Mouse (Mus musculus) gastrocnemius, postnatal 4 days (tissue): ENCODE results near the gene Gm49380. TPM values are rescaled to one million over a fixed set of nuclear protein-coding genes. Genes with fewer than 3 reads are reported as not detected.
A peak's percentile ranks its signal among the peaks of the same experiment; 100 is the strongest.

Source experiments
- DNase-seq, 2 experiments: peaks; one replicate each; pipeline ENCODE4 v3.0.0; 2021 to 2022; ENCODE audit warnings: low spot score in 2 of 2, mixed read lengths in 2 of 2
- long read RNA-seq, 2 experiments: library from polyadenylated mRNA; stranded (forward); transcript quantifications; one replicate each; pipeline ENCODE4 v2.0.0; 2021
- total RNA-seq, 2 experiments: library from RNA; stranded (reverse); gene quantifications; 2 replicates each; pipeline ENCODE4 v1.2.3; 2021

The Gm49380 gene
- total RNA-seq = under 1 TPM in 1 of 2 experiments, not detected in 1; 0.10 TPM
- long read RNA-seq, experiment 1, partial matches to known transcripts = 0 of 3 reads
- long read RNA-seq, experiment 1, other reads (novel, unspliced or antisense) = 3 of 3 reads
- long read RNA-seq, experiment 2, partial matches to known transcripts = 0 of 5 reads
- long read RNA-seq, experiment 2, other reads (novel, unspliced or antisense) = 5 of 5 reads

- DNase-seq = peak; percentile 89 to 96
Measured at GRCm38 (mm10) chr9:44113105-44113789, at the start of gene Gm49380, which contains the start of gene Rnf26. Gm49380 (minus strand) TSS chr9:44113500. Rnf26 (minus strand) TSS chr9:44113517.

DNA sequence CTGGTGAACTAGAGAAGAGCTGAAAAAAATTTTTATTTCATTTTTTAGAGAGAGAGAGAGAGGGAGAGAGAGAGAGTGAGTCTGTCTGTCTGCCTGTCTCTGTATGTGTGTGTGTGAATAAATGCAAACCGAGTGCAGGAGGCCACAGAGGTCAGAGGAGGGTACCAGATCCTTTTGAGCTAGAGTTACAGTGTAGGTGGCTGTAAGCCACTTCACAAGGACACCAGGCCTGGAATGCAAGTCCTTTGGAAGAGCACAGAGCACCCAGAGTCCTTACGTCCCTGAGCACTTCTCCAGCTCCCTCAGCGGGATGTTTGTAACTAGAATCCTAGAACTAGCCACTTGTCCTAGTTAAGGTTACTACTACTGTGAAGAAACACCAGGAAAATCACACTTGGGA is 46.6 kb upstream of the Gm49380 start:
- DNase-seq = no peak

DNA sequence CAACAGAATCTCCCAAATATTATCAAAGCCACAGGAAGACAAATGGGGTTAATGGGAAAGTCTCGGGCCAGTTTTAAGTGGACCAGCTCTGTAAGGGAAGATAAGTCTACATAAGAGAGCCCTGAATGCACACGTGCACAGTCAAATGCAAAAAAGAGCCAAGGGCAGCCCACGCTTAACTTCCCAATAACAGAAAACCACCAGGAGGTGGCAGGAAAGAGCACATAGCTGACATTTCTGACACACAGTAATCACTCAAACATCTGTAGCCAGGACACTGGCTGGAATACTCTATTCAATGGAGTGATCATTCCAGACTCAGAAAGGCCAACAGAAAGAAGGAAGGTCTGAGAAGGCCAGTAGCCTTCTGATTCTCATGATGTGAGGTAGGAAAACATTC is 34.0 kb upstream of the Gm49380 start:
- peak in 1 of 2 experiments; percentile 24 for DNase-seq

DNA sequence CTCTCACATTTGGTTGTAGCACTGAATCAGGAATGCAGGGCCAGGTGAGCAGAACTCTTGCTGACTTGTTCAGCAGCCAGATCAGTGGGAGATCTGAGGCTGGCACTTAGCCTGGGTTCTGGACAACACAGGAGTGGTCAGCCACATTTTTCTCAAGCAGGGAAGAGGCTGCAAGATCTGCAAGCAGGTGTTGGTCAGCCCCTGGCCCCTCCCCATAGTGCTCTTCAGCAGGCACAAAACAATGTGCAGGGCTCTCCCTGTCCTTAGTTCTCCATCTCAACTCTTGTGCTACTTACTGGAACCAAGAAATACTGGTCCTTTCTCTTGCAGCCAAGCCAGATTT is 31.4 kb upstream of the Gm49380 start:
- DNase-seq = no peak

DNA sequence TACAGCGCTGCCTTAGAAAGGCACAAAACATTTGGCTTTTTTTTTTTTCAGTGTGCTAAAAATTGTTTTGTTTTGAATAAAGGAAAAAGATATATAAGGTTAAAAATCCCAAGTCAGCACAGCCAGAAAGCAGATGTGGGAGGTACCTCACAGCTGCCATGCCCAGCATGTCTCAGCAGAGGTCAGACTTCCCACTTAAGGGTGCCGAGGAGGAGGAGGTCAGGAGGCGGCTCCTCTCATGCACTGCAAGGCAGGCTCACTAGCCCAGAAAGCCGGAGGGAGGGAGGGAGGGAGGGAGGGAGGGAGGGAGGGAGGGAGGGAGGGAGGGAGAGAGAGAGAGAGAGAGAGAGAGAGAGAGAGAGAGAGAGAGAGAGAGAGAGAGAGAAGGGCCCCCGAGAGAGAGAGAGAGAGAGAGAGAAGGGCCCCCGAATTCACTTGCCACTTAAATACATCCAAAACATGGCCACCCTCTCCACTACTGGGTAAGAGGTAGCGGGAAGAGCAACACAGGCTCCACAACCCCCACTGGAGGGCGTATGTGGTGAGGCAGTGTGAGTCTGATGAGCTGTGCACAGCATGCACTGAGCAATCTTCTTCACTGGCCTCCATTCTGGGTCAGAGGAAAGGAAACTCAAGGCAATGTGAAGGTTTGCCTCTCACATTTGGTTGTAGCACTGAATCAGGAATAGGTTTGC is 30.9 kb upstream of the Gm49380 start:
- peak in 1 of 2 experiments; percentile 21 for DNase-seq

DNA sequence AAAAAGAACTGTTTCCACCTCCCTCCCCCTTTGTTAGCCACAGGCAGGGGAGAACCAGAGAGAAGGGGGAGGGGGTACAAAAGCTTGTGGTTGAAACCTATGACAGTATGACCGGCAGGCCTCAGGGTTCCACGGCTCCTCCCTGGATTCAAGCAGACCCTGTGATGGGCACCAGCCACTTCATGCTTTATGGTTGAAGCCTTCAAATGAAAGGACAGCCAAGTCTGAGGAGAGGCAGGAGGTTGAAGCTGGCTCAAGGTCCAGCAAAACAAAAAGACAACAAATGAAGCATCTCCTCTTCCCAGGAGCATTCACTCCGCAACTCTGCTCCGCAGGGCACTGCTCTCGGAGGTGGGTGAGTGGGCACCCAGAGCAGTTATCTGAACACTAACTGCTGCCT is 30.1 kb upstream of the Gm49380 start:
- no peak for DNase-seq

DNA sequence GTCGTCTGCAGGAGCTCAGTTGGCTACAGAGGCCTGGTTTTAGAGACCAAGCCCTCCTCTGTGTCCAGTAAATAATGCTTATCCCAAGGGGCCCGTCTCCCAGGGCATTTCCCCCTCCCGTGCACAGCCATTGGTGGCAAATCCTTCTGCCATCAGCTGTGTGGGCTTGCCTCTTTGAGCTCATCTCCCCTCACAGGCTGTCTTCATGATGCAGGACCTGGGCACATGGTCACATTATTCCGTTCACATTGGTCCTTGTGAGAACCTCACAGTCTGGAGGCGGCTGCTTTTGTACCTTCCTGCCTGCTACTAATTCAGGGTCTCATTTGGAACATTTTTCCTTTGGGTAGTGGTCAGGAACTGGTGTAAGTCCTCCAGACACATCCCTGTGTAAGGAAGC is 28.7 kb upstream of the Gm49380 start:
- DNase-seq = no peak

DNA sequence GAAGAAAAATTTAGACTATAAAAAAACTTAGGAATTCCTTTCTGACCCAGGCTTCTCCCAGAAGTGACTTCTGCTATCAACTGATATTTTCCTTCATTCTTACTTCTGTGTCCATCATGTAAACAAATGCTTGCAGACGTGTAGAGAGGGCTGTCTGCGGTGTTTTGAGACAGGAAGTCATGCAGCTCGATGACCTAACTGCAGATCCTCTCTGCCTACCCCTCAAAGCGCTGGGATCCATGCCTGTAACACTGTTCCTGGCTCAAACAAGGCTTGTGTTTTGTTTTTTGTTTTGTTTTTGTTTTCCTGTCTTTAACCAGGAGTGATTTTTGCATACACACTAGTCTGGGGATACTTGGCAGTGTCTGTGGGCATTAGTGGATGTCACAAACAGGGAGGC is 24.5 kb upstream of the Gm49380 start:
- DNase-seq = no peak

- DNase-seq = peak in 1 of 2 experiments; percentile 14
Measured at GRCm38 (mm10) chr9:44135731-44136411, 22.6 kb upstream of the Gm49380 start.

DNA sequence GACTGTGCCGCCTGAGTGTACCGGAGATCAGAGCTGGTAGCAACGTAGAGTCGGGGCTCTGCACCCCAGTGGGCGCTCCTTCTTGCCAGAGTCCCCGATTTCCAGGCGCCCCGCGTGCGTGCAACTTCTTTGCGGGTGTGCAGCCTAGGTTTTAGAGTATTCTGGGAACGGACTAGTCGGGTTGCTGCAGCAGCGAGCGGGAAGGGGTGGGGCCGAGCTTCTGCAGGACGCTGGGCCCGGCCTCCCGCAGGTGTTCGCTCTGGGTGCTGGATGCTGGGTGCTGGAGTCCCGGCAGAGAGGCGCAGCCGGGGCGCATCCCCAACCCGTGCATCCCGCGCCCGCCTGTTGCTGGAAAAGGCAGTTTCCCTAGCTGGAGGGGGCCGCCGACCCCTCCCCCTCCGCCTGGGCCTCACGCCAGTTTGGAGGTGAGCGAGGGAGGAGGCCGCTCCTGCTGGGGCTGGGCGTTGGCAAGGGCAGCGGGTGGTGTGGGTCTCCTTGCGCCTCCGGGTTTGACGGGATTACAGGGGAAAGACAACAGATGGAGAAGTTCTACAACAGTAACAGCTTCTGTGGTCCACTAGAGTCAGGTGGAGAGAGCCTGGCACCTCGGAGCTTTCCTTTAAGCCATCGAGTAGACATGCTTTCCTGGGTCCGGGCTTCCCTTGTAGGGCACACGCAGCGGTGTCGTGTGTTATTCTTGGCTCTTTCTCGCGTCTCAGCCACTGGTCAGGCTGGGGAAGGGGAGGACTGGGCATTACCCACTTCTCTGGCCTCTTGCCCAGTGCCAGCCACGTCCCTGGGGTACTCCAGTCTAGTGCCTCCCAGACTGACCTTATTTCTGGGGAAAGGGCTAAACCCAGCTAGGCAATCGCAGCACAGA is 21.8 kb upstream of the Gm49380 start:
- DNase-seq = peak in 1 of 2 experiments; percentile 60

GRCm38 (mm10) chr9:44134101-44134850 is 21.0 kb upstream of the Gm49380 start, which contains the start of gene Mcam:
Mcam (plus strand) TSS chr9:44134469.
- DNase-seq = peak; percentile 62 to 71

DNA sequence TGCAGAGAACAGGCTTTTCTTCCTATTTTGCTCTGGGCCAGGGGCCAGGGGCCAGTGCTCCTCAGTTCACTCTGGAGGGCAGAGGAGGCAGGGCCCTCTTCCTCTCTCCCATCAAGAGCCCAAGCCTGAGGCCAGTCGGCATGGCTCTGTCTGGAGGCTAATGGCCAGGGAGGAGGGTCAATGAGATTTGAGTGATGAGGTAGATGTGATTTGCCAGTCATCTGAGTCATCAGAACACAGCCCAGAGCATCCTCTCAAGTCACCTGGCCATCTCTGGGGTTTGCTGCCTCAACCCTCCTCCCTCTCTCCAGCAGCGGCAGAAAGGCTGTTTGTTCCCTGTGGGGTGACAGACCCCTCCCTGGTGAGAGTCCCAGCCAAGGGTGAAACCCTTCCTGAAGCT is 20.0 kb upstream of the Gm49380 start:
- peak in 1 of 2 experiments; percentile 11 for DNase-seq

DNA sequence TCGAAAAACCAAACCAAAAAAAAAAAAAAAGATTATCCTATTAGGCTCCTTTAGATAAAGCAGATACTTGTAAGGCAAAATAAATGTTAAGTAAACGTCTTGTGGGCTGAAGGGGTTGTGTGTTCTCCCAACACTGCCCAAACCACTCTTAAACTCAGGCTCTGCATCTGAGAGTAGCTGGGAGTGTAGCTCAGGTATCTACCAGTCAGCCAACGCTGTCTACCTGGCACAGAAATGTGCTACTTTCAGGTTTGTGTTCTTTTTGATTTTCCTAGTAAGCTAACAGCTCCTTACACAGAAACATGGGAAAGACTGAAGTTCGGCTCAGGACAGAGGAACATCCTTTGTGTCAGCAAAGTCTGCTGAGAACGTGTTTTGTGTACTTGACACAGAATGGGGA is 18.9 kb upstream of the Gm49380 start:
- no peak for DNase-seq

DNA sequence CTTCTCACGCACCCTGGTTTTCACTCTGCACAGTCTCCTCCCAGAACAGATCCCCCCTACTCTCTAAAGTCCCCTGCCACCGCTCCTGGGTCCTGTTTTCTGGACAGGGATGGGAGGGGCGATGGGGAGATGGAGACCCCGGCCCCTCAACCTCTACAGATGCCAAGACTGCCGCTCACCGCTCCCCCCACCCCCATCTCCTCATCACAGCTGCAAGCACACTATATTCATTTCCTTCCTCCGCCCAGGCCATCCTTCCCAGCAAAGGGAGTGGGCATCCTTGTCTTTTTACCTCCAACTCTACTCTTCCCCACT is 17.9 kb upstream of the Gm49380 start:
- peak in 1 of 2 experiments; percentile 8 for DNase-seq

- DNase-seq = peak in 1 of 2 experiments; percentile 57
Measured at GRCm38 (mm10) chr9:44130581-44131275, 17.4 kb upstream of the Gm49380 start.

DNA sequence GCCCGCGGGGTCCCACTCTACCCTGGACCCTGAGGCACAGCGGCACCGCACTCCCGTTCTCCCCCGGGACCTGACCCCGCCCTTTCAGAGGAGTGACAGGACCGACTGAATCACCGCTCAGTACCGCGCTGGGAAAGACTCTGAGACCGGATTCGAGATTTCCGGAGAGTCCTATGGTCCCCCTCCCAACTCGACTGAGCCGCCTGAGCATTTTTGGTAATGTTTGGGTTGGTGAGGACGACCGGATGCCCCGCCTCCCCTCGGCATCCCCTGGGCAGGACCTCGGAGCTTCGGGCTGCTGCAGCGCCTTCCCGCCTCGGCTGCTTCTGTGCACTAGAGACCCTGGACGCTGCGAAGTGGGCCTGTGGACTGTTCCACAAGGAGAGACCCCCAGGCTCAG is 16.7 kb upstream of the Gm49380 start:
- peak; percentile 37 to 69 for DNase-seq

- DNase-seq = no peak
Measured at GRCm38 (mm10) chr9:44129633-44130032, 16.3 kb upstream of the Gm49380 start.

GRCm38 (mm10) chr9:44127351-44127801 is 14.1 kb upstream of the Gm49380 start:
- DNase-seq = peak in 1 of 2 experiments; percentile 8

DNA sequence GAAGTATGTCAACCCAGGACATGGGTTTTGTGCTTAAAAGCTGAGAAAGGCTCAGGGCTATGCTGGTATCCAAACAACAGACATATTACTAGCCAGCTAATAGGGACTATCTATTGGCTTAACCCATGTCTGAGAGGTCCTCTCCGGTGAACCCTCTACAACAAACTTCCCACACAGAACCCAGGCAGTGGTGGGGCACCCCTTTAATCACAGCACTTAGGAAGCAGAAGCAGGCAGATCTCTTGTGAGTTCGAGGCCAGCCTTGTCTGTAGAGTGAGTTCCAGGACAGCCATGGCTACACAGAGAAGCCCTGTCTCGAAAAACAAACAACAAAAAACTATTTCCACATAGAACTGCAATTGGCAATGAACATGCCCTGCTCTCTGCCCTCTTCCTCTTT is 13.4 kb upstream of the Gm49380 start:
- DNase-seq = peak in 1 of 2 experiments; percentile 7
